Mouse (Mus musculus): Measurements from ENCODE around the gene Aste1. TPM values are rescaled to one million over a fixed set of nuclear protein-coding genes. Genes with fewer than 3 reads are reported as not detected.

Aste1 gene
- polyA plus RNA-seq, 1 experiment from 2014 or later: 14.1 TPM

DNA sequence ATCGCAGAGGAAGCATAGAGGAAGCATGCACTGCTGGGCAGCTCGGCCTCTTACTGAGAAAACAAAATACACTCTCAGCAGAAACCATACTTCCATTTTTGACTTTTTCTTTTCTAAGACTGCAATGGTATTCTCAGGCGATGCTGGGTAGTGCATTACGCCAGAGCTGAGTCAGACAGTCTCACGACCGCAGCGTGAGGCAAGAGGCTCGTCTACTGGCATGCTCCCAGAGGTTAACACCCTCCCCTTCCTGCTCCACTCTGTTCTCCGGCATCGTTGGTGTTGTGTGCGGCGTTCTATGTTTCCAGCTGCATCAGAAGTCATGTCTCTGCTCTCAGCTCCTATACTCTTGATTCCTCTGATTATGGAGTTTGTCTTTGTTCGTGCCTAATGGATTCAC, 63.8 kb downstream of the Aste1 start:
- DNase-seq (ENCODE audit: low spot score): no peak
- 90% methylated on average over 13 of the region's 13 CpGs for WGBS
- ATAC-seq: no peak
- Histone ChIP-seq H3K27ac (ENCODE audit: low read depth, low read length) (no peak overlapping the region), H3K36me3 (ENCODE audit: control insufficient read depth, insufficient read depth, low read length) (peaks cover 47% of the 10 kb centered on the region), H3K9me3 (replicated peaks; ENCODE audit: control insufficient read depth, low read length) (no peaks in the 10 kb centered on the region), H3K27me3 (replicated peaks; ENCODE audit: control insufficient read depth, insufficient read depth, low read length) (no peaks in the 10 kb centered on the region), H3K4me3 (ENCODE audit: low read depth, low read length) (no peak overlapping the region), H3K4me1 (ENCODE audit: control insufficient read depth, insufficient read depth, low read length) (no peaks in the 10 kb centered on the region), H3K4me2 (ENCODE audit: low read length) (no peak overlapping the region), H3K9ac (ENCODE audit: low read length) (no peak overlapping the region)

DNA sequence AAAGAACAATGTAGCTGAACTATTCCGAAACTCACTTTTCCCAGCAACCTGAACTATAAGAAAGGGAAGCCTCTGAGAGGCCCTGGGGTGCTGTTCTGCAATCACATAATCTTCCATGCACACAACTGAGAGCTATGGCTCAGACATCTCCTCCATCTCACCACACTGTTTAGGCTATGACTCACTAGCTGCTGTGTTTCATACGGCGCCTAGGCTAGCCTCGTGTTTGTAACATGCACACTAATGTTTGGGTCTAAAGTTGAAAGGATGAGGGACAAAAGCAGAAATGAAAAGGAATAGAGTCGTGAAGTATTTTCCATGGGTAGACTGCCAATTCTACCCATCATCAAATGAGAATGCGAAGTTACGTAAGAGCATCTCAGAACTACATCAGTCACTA, 66.3 kb downstream of the Aste1 start:
- Histone ChIP-seq H3K4me2 (ENCODE audit: low read length) (no peak overlapping the region), H3K4me1 (ENCODE audit: control insufficient read depth, insufficient read depth, low read length) (no peaks in the 10 kb centered on the region), H3K9me3 (replicated peaks; ENCODE audit: control insufficient read depth, low read length) (no peaks in the 10 kb centered on the region), H3K9ac (ENCODE audit: low read length) (no peak overlapping the region), H3K4me3 (ENCODE audit: low read depth, low read length) (no peak overlapping the region), H3K36me3 (ENCODE audit: control insufficient read depth, insufficient read depth, low read length) (peaks cover 43% of the 10 kb centered on the region), H3K27ac (ENCODE audit: low read depth, low read length) (no peak overlapping the region), H3K27me3 (replicated peaks; ENCODE audit: control insufficient read depth, insufficient read depth, low read length) (no peaks in the 10 kb centered on the region)
- WGBS: 94% methylated on average over 7 of the region's 7 CpGs
- ATAC-seq (no peak), DNase-seq (ENCODE audit: low spot score) (no peak)

Other genes with a start within 250 kb of the Aste1 start
- gene Nek11, start 132 bp downstream of the Aste1 start, polyA plus RNA-seq (2014; fragmentation: Nextera tagmentation; extraction: Ambion mirVana): 1.7 and 2.4 TPM in 2 replicates
- 75.8 and 95.0 TPM in 2 replicates for gene Atp2c1, start 131.9 kb downstream of the Aste1 start, polyA plus RNA-seq (2014; fragmentation: Nextera tagmentation; extraction: Ambion mirVana)
- gene Pik3r4, start 247.6 kb downstream of the Aste1 start, polyA plus RNA-seq (2014; fragmentation: Nextera tagmentation; extraction: Ambion mirVana): 18.2 and 19.0 TPM in 2 replicates

All from forebrain, embryonic 14.5 days (tissue).